Mouse (Mus musculus) testis, adult 2 months (tissue): ENCODE data around the gene Stap1. TPM values are rescaled to one million over a fixed set of nuclear protein-coding genes. Genes with fewer than 3 reads are reported as not detected.

Experiments used
- H3K27ac ChIP-seq: fragments of 200-500 bp; 2 replicates; pipeline ENCODE4 v1.5.1; 2012; ENCODE audit warnings: low read depth, low read length; ENCODE audit not compliant: control insufficient read depth, insufficient read depth
- H3K27me3 ChIP-seq: fragments of 200-500 bp; 2 replicates; pipeline ENCODE4 v1.6.1; 2012; ENCODE audit warnings: mild to moderate bottlenecking, low read length, moderate library complexity; ENCODE audit not compliant: control insufficient read depth, insufficient read depth
- H3K36me3 ChIP-seq: fragments of 200-500 bp; 2 replicates; pipeline ENCODE4 v1.6.1; 2012; ENCODE audit warnings: mild to moderate bottlenecking, low read length; ENCODE audit not compliant: control insufficient read depth, insufficient read depth
- H3K4me1 ChIP-seq: fragments of 200-500 bp; 2 replicates; pipeline ENCODE4 v1.6.1; 2012; ENCODE audit warnings: low read length; ENCODE audit not compliant: control insufficient read depth, insufficient read depth
- H3K4me3 ChIP-seq: fragments of 200-500 bp; 2 replicates; pipeline ENCODE4 v1.5.1; 2012; ENCODE audit warnings: low read depth, mild to moderate bottlenecking, low read length, moderate library complexity, mixed read lengths; ENCODE audit not compliant: control insufficient read depth
- CTCF ChIP-seq: fragments of 200-500 bp; IDR thresholded peaks from 2 replicates; pipeline ENCODE4 v1.5.1; 2012; ENCODE audit warnings: low read depth, mild to moderate bottlenecking, inconsistent platforms, low read length, moderate library complexity; ENCODE audit not compliant: control insufficient read depth, insufficient read depth, insufficient replicate concordance
- POLR2A ChIP-seq: fragments of 200-500 bp; IDR thresholded peaks from 2 replicates; pipeline ENCODE4 v1.6.1; 2012; ENCODE audit warnings: low read depth, mild to moderate bottlenecking, inconsistent platforms, low read length, moderate library complexity; ENCODE audit not compliant: control insufficient read depth
- polyA plus RNA-seq: library from polyadenylated mRNA; depleted of rRNA; stranded (reverse); fragments of >200 nt; gene quantifications from 2 replicates; pipeline ENCODE4 v1.2.3, GENCODE M21; 2012

Stap1 gene
- polyA plus RNA-seq, 1 experiment, result 0.27 TPM

DNA sequence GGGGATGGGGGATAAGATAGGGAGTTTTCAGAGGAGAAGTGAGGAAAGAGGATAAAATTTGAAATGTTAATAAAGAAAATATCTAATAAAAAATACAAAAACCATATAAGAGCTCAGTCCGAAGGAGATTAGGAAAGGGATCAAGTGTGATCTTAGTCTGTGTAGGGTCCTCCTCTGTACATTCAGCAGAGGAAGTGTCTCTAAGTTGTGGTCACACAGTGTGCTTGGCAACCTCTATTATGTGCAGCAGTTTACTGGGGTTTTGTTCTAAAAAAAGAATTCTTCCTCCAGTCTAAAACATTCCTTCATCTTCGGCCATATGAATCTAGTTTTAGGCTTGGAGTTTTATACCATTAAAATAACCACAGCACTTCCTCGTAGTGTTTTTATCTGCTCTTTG, 27.4 kb downstream of the Stap1 start:
- Histone ChIP-seq H3K4me3 (no peak overlapping the region), H3K27ac (no peak overlapping the region), H3K27me3 (no peaks in the 10 kb centered on the region), H3K4me1 (no peaks in the 10 kb centered on the region), H3K36me3 (no peaks in the 10 kb centered on the region)
- no peak for TF ChIP-seq POLR2A
- TF ChIP-seq CTCF, result no peak

DNA sequence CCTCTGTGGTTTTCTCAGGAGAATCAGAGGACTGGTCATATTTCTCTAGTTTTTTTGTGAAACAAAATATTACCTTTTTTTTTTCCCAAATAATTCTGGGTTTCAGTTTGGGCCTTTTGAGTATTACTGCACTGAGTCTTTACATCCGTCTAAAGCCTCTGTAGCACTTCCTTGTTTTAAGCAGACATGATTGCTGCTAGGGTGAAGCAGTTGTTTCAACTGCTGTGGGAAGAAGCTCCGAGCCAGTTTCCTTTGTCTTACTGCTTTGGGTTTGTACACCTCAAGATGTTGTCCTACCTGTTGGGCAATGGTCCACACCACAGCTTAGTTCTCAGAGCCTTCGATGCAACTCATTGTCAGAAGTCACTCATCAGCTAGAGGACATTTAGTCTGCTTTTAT, 29.1 kb downstream of the Stap1 start:
- no peak overlapping the region for H3K4me3 ChIP-seq
- H3K27me3 ChIP-seq, result no peaks in the 10 kb centered on the region
- H3K36me3 ChIP-seq, result no peaks in the 10 kb centered on the region
- no peak overlapping the region for H3K27ac ChIP-seq
- TF ChIP-seq CTCF, result no peak
- TF ChIP-seq POLR2A, result no peak
- no peaks in the 10 kb centered on the region for H3K4me1 ChIP-seq

DNA sequence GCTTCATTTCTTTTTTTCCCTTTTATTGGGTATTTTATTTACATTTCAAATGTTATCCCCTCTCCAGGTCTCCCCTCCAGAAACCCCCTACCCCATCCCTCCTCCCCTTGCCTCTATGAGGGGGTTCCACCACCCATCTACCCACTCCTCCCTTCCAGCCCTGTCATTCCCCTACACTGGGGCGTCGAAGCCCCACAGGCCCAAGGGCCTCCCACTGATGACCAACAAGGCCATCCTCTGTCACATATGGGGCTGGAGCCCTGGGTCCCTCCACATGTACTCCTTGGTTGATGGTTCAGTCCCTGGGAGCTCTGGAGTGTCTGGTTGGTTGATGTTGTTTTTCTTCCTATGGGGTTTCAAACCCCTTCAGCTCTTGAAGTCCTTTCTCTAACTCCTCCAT, 30.6 kb downstream of the Stap1 start:
- no peak for TF ChIP-seq CTCF
- Histone ChIP-seq H3K4me1 (no peaks in the 10 kb centered on the region), H3K4me3 (no peak overlapping the region), H3K36me3 (no peaks in the 10 kb centered on the region), H3K27me3 (no peaks in the 10 kb centered on the region), H3K27ac (no peak overlapping the region)

DNA sequence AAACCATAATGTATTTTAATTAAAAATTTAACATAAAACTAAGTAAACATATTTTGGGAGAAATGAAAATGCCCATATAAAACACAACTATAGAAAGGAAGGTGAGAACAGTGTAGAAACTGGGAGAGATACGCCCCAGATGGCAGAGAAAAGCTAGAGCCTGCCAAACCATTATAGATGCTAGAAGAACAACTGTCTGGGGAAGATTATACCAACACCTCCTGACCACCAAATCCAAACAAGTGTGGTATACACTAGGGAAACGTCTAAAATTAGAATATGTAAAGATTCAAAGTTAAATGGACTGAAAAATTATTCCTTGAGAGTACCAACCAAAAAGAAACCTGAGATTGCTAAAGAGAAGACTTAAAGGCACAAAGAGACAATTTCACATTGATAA, 35.1 kb downstream of the Stap1 start:
- Histone ChIP-seq H3K36me3 (no peaks in the 10 kb centered on the region), H3K4me3 (no peak overlapping the region), H3K4me1 (no peaks in the 10 kb centered on the region), H3K27me3 (no peaks in the 10 kb centered on the region), H3K27ac (no peak overlapping the region)
- TF ChIP-seq CTCF, result no peak
- TF ChIP-seq POLR2A, result no peak

DNA sequence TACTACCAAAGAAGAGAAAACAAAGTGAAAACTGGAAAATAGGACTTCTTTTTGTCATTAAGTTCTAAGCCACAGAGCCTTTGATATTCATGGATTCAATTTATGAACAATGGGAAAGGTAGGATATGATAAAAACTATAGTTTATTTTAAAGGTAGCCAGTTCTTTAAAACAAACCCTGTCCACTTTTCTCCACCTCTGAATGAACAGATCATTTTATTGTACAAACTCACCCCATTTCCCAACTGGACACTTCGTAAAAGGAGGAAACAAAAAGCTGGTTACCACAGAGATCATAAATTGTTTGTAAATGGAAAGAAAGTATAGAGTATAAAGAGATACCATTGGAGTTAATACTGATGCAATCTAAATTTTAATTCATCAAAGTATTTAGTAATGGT, 39.5 kb downstream of the Stap1 start:
- Histone ChIP-seq H3K27me3 (no peaks in the 10 kb centered on the region), H3K4me3 (no peak overlapping the region), H3K27ac (no peak overlapping the region), H3K36me3 (no peaks in the 10 kb centered on the region; the same call in 1 of the 2 replicates), H3K4me1 (no peaks in the 10 kb centered on the region)
- no peak for TF ChIP-seq POLR2A
- TF ChIP-seq CTCF, result no peak

DNA sequence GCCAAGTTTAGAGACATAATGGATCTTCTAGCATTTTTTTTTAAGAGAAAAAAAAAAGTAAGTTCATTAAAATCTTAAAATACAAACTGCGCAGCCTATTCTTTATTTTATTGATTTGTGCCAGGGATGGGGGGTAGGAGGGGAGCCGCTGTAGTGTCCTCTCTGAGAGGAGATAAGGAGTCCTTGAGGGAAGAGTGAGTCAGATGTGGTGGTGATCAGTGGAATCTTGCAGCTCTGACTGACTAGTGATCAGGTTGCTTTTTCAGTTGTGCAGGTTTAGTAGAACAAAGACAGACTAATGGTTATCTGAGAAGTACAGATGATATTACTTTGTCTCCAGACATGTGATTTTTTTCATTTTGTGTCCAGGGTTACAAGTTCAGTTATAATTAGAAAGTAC, 41.5 kb downstream of the Stap1 start:
- Histone ChIP-seq H3K27me3 (no peaks in the 10 kb centered on the region), H3K27ac (no peak overlapping the region), H3K36me3 (no peaks in the 10 kb centered on the region; the same call in 1 of the 2 replicates), H3K4me1 (no peaks in the 10 kb centered on the region), H3K4me3 (no peak overlapping the region)
- no peak for TF ChIP-seq POLR2A
- no peak for TF ChIP-seq CTCF

DNA sequence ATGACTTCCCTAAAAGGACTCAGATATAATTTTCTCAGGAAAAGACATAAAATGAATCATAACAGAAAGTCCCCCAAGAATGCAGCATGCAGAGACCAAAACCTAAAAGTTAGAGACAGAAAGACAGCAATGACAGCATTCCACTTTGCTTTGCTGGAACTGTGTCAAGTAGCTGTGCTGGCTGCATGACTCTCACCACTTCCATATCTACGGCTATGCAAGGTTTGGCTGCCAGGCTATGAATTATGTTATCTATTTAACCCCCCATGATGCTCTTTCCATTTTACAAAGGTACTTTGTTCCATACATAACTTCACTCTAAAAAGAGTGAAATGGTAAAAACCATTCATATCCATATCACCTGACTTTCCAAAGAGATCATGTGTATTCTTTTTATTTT, 42.5 kb downstream of the Stap1 start:
- Histone ChIP-seq H3K4me1 (no peaks in the 10 kb centered on the region), H3K27ac (no peak overlapping the region), H3K27me3 (no peaks in the 10 kb centered on the region), H3K4me3 (no peak overlapping the region), H3K36me3 (no peaks in the 10 kb centered on the region; the same call in 1 of the 2 replicates)
- TF ChIP-seq POLR2A (no peak), CTCF (no peak)

DNA sequence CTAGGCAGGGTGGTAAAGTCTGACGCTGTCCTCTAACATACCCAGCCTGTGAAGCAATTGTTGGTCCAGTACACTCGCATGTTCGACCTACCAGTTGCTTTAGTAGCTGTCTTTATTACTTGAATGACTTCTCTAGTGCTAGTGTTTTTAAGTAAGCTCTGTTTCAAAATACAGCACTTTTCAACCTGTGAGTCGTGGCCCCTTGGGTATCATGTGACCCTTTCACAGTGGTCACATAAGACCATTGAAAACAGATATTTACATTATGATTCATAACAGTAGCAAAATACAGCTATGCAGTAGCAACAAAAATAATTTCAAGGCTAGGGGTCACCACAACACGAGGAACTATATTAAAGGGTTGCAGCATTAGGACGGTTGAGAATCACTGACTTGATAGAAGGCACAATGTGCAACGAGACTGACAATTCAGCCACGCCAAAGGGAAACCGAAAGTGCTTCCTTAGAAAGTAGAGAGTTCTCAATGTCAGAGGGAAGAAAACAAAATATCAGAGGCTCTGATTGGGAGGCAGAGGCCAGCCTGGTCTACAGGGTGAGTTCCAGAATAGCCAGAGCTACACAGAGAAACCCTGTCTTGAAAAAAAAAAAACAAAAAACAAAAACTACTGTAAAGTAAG, 47.0 kb downstream of the Stap1 start:
- TF ChIP-seq CTCF, result no peak
- TF ChIP-seq POLR2A, result no peak
- Histone ChIP-seq H3K36me3 (peaks cover 2% of the 10 kb centered on the region), H3K4me1 (no peaks in the 10 kb centered on the region), H3K27ac (no peak overlapping the region), H3K27me3 (no peaks in the 10 kb centered on the region), H3K4me3 (no peak overlapping the region)
